Mouse (Mus musculus) kidney, postnatal 4 days (tissue): ENCODE results near the gene Nprl2.
"Not testable (repeated sequence)": the region's sequence is repeated elsewhere in the genome, so short reads cannot be mapped to it uniquely, and the experiment has no call there.

Source experiments
- DNase-seq, 2 experiments: peaks; one replicate each; pipeline ENCODE4 v3.0.0; 2021; ENCODE audit warnings: mixed read lengths in 2 of 2

Gene Nprl2

GRCm38 (mm10) chr9:107553541-107554318 is 11.7 kb downstream of the Nprl2 start:
- peak; percentile 60 to 76 for DNase-seq

- peak; percentile 96 to 98 for DNase-seq
Observed at GRCm38 (mm10) chr9:107554319-107554825, 12.3 kb downstream of the Nprl2 start.

GRCm38 (mm10) chr9:107555031-107555457 is 13.0 kb downstream of the Nprl2 start:
- DNase-seq, result peak; percentile 73 to 82

GRCm38 (mm10) chr9:107555701-107556100 is 13.7 kb downstream of the Nprl2 start:
- DNase-seq, result no peak

- DNase-seq, result no peak
Observed at GRCm38 (mm10) chr9:107556346-107556745, 14.3 kb downstream of the Nprl2 start.

GRCm38 (mm10) chr9:107563029-107563581 is 21.1 kb downstream of the Nprl2 start, which contains the start of gene Tusc2:
TSS of gene Tusc2 (plus strand) at chr9:107563255.
- peak; percentile 94 to 96 for DNase-seq

- peak in 1 of 2 experiments; percentile 62 for DNase-seq
Observed at GRCm38 (mm10) chr9:107565556-107565955, 23.5 kb downstream of the Nprl2 start.

- DNase-seq, result peak; percentile 95
Observed at GRCm38 (mm10) chr9:107566041-107566709, 24.1 kb downstream of the Nprl2 start.

- DNase-seq, result peak; percentile 44 to 62
Observed at GRCm38 (mm10) chr9:107566855-107567254, 24.8 kb downstream of the Nprl2 start.

GRCm38 (mm10) chr9:107567702-107568319 is 25.8 kb downstream of the Nprl2 start, which contains the start of gene Hyal2:
TSS of gene Hyal2 (plus strand) at chr9:107567945.
- peak; percentile 69 to 81 for DNase-seq

GRCm38 (mm10) chr9:107568331-107569261 is 26.6 kb downstream of the Nprl2 start:
- DNase-seq, result peak; percentile 87 to 94

- no peak for DNase-seq
Observed at GRCm38 (mm10) chr9:107569270-107569669, 27.2 kb downstream of the Nprl2 start.

- DNase-seq, result peak in 1 of 2 experiments; percentile 42
Observed at GRCm38 (mm10) chr9:107570016-107570415, 28.0 kb downstream of the Nprl2 start.

GRCm38 (mm10) chr9:107570845-107571244 is 28.8 kb downstream of the Nprl2 start:
- no peak for DNase-seq

GRCm38 (mm10) chr9:107571534-107572326 is 29.7 kb downstream of the Nprl2 start:
- DNase-seq, result no peak

- DNase-seq, result no peak
Observed at GRCm38 (mm10) chr9:107572327-107572662, 30.3 kb downstream of the Nprl2 start.

GRCm38 (mm10) chr9:107573774-107574173 is 31.7 kb downstream of the Nprl2 start:
- not testable (repeated sequence) for DNase-seq

GRCm38 (mm10) chr9:107575579-107576356 is 33.7 kb downstream of the Nprl2 start:
- no peak for DNase-seq

- DNase-seq, result peak; percentile 93 to 95
Observed at GRCm38 (mm10) chr9:107576357-107577107, 34.5 kb downstream of the Nprl2 start, which contains the start of gene Hyal1. TSS of gene Hyal1 (plus strand) at chr9:107576927.
